Mouse (Mus musculus): ENCODE data around the gene Mkln1.
"Not testable (repeated sequence)": the region's sequence is repeated elsewhere in the genome, so short reads cannot be mapped to it uniquely, and the experiment has no call there.

Mkln1 gene

DNA sequence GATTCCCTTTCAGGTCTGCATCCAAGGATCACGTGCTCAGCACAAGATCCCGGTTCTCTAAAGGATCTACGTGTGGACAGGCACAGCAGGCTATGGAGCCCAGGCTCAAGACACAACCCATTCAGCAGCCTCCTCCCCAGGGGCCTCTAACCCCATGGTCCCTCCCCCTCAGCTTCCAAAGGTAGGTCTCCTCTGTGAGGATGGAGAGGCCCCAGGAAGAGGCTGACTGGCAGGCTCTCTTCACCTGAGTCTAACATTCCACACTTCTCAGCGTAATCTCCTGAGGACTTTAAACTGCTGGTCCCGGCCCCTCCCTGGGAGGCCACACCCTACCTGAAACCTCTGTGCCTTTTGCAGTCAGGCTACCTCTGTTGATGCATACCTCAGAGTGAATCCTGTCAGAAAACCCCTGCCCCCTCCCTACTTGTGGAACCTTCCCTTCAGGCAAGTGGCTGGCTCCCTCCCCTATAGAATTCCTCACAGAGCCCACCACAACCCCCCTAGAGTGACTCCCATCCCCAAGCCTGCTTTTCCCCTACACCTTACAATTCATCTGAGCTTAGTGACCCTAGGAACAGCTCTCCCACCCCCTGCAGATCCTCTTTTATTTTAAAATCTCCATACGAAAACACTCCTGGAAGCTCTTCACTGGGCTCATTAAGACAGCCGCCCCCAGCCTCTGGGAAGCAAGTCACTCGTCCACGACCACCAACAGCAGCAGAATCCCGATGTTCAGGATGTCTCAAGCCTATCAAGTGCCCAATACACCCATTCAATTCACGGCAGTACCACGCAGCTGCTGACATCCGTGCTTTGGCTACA lies 161.8 kb downstream of the Mkln1 start:
- no peak for DNase-seq

DNA sequence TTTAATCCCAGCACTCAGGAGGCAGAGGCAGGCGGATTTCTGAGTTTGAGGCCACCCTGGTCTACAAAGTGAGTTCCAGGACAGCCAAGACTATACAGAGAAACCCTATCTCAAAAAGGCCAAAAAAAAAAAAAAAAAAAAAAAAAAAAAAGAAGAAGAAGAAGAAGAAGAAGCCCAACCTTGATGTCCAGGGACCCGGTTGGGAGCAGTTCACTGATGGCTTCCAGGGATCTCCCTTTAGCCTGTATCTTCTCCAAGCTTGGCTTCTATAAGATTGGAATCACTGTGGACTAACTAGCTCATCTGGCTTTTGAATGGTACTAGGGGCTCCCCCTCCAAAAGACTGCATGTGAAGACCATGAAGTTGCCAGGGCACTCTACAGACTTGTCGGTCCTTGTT lies 163.4 kb downstream of the Mkln1 start:
- DNase-seq = not testable (repeated sequence)

DNA sequence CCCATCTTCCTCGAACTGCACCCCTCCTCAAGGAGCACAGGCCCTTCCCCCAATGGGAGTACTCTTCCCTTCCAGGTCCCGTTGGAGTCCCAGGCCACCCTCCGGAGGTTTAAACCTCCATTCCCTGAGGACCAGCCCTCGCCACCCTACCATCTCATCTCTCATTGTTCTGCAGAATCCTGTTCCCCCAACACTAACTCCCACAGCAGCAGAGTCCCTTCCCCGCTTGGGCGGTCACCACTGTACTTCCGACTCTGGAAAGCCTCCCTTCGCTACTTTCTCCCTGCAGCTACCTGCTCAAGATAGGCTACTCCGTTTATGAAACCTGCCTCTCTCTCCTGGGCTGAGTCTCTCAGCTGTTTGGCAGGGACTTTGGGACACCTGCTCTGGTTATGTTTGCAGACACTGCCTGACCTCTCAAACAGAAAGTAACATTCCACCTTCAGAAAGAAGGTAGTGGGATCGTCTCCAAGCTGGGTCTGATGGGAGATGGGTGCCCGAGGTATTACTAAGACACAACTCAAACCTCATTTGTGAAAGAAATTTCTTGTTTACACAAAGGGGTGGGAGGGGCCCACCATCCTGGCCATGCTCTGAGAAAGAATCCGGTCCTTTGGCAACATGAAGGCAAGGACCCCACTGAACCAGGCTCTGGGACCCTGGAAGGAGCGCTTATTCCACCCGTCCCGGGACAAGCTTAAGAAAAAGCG lies 164.0 kb downstream of the Mkln1 start:
- DNase-seq = no peak

DNA sequence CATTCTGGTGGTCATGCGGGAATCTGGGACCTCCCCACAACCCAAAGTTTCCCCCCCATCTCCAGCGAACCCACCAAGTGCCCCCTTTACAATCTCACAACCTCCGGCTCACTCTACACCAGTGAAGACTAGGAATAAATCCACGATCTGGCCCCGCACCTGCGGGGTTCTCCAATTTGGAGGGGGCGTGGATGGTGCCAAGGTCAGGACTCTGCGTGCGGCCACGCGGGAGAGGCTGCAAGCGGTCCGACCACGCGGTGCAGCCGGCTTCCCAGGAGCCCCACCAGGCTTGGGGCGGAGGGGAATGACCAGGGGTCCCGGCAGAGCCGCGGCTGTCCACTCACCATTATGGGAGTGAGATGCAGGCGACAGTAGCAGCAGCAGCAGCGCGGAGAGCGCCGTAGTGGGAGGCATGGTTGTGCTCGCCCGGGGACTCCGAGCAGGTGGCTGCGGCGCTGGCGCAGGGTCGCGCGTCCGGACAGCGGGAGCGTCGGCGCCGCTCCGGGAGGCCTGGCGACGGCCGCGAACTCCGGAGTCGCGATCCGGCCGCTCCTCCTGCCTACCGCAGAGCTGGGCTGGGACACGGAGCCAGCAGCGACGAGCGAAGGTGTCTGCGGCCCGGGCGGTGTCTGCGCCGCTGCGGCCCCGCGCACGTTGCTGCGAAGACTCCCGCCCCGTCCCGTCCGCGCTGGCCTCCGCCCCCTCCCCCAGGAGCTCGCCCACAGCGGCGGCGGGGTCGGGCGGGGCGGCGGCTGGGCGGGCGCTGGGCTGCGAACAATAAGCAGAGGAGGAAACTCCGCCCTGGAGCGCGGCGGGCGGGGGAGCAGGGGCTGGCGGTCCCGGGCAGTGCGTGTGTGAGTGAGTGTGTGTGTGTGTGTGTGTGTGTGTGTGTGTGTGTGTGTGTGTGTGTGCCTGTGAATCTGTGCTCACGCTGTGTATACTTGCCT lies 165.0 kb downstream of the Mkln1 start, which contains the start of gene Podxl:
Podxl (minus strand) TSS at position 747 of the 947 bp plus-strand sequence.
- peak; percentile 65 for DNase-seq

DNA sequence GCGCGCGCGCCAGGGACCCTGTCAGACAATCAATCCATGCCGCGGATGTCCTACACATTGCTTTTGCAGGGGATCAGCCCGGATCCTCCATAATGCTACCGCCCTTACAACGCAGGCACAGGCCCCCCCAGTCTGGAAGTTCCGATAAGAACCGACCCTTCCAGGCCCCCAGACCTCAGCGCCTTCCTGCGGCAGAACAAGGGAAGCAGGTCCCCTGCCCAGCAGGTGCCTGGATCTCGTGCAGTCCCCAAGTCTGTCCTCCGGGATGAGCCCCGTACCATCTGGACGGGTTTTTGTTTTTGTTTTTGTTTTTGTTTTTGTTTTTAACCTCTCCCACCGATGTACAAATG lies 165.6 kb downstream of the Mkln1 start:
- DNase-seq = no peak

DNA sequence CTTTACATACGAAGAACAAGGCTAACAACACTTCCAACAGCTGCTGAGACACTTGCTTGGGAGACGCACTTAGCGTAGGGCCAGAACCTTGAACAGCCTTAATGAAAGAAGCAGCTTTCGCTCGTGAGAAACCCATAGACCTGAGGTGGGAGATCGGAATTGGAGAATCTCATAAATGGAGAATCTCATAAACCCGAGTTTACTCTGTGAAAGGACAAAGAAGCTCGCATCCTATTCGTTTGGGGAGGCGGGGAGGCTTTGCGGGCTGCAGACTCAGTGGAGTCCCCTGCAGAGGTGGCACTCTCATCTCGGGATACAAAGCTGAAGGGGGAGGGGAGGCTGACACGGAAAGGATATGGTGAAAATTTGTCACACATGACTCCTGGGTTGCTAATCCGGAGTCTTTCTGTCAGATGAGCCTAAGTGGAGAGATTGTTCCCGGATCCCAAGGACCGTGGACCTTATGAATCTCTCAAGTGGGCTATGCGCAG lies 166.4 kb downstream of the Mkln1 start:
- DNase-seq = no peak
